Mouse (Mus musculus) kidney, postnatal 4 days (tissue): Measurements from ENCODE around the gene Neo1.
A peak's percentile ranks its signal among the peaks of the same experiment; 100 is the strongest.
"Not testable (repeated sequence)": the region's sequence is repeated elsewhere in the genome, so short reads cannot be mapped to it uniquely, and the experiment has no call there.

ENCODE experiments used
- DNase-seq, 2 experiments: peaks; one replicate each; pipeline ENCODE4 v3.0.0; 2021; ENCODE audit warnings: mixed read lengths in 2 of 2

Neo1 gene

GRCm38 (mm10) chr9:58989255-58989928, 46.8 kb downstream of the Neo1 start:
- DNase-seq = no peak

DNA sequence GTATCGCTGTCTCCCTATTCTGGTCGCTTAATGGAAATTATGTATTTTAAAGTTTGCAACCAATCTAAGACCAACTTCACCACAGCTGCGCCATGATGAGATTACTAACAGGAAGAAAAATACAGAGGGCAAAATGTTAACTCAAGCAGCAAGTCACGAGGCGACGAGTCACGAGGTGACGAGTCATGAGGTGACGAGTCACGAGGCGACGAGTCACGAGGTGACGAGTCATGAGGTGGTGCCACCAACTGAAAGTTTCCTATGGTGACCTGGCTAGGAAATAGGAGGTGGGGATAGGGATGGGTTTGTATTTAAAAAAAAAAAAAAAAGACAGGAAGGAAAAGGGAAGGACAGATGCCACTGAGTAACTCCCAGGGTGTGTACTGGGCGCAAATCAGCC, 57.2 kb downstream of the Neo1 start:
- no peak for DNase-seq

DNA sequence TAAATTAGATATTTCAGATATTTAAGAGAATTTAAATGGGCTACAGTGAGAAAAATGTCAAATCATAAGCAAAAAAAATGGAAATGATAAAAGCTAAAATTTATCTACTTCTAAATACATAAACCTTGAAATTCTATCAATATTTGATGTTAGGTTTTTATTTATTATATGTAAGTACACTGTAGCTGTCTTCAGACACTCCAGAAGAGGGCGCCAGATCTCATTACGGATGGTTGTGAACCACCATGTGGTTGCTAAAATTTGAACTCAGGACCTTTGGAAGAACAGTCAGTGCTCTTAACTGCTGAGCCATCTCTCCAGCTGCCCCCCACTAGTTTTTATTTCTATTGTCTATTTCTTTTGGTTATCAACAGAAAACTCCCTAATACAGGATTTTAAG, 65.1 kb downstream of the Neo1 start:
- DNase-seq = not testable (repeated sequence)

- DNase-seq = no peak
Observed at GRCm38 (mm10) chr9:58967371-58967770, 68.9 kb downstream of the Neo1 start.

- no peak for DNase-seq
Observed at GRCm38 (mm10) chr9:58955507-58955906, 80.7 kb downstream of the Neo1 start.

DNA sequence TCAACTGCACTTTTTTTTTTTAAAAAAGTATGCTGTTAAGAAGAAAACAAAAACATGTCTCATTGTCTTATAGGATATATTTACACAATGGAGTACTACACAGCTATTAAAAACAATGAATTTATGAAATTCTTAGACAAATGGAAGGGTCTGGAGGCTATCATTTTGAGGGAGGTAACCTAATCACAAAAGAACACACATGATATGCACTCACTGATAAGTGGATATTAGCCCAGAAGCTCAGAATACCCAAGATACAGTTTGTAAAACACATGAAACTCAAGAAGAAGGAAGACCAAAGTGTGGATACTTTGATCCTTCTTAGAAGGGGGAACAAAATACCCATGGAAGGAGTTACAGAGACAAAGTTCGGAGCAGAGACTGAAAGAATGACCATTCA, 90.3 kb downstream of the Neo1 start:
- DNase-seq = not testable (repeated sequence)

- DNase-seq = no peak
Observed at GRCm38 (mm10) chr9:58934776-58935175, 101.5 kb downstream of the Neo1 start.

- peak; percentile 15 to 20 for DNase-seq
Observed at GRCm38 (mm10) chr9:58928103-58928502, 108.1 kb downstream of the Neo1 start.

GRCm38 (mm10) chr9:58902869-58903585, 133.2 kb downstream of the Neo1 start:
- peak; percentile 61 to 66 for DNase-seq

DNA sequence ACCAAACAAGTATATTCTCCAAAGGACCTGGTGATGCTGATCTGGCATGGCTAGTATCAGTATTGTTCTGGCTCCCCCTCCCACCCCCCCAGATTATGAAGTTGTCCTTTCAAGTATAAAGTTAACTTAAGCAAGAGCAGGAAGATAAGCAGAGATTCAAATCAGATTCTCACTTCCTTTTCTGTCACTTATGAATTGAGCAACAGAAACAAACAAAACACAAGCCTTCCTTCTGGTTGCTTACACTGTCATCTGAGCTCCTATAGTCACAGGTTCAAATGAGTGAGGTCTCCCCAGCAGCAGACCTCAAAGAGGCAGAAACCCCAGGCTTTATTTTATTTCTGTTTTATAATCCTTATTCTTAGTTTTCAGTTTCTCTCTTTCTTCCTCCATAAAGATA, 136.6 kb downstream of the Neo1 start:
- DNase-seq = no peak

DNA sequence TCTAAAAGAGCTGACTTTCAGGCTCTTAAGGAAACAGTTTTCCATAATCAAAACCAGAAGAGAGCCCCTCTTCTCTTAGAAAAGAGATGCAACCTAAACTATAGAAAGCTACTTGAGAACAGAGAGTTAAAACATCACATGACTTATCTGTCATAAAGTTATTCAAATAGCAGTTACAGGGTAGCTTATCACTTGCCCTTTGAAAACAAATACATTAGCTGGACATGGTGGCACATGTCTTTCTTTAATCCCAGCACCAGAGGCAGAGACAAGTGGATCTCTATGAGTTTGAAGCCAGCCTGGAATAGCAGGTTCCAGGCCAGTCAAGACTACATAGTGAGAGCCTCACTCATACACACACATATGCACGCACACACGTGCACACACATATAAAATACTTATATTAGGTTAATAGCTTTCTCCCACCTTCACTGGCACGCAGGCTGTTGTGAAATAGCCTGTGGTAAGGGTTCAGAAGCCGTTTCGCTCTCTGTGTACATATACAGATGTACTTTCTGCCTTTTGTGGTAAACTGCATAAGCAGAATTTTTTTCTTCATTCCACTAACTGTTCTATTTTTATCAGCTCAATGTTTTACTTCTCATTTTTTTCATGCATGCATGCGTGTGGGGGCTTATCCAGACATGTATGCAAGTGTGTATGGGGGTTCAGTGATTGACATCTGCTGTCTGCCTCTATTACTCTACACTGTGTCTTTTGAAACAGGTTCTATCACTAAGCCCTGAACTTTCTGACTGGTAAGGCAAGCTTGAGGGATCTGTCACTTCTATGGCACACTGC, 144.2 kb downstream of the Neo1 start:
- no peak for DNase-seq

- DNase-seq = no peak
Observed at GRCm38 (mm10) chr9:58890893-58891292, 145.3 kb downstream of the Neo1 start.

DNA sequence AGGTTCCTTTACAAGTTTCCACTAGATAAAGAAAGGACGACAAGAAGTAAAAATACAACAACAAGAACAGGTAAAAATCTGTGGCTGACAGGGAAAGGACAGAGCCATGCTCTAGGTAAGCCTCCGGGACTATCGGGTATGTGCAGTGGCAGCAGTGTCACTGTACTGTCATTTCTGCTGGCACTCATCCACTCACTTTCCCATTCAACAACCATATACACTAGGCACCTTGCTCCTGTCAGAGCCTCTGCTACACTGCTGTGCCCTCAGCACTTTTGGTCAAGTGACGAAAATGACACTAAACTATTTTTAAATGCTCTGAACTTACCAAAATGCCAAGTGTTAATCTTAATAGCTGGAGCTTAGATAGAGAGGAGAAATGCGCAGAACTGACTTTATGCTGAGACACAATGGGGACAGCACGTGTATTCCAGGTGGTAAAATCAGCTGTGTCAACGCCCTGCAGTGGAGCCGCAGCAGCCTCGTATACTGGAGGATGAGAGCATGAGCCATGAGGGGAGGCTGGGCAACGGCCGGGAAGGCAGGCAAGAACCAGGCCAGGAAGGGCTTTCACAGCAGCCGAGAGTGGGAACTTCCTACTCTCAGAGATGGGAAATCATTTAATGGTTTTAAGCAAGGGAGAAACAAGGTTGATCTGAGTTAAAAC, 146.3 kb downstream of the Neo1 start:
- no peak for DNase-seq

- peak in 1 of 2 experiments; percentile 42 for DNase-seq
Observed at GRCm38 (mm10) chr9:58882686-58883085, 153.6 kb downstream of the Neo1 start.

GRCm38 (mm10) chr9:58879836-58880235, 156.4 kb downstream of the Neo1 start:
- DNase-seq = no peak

DNA sequence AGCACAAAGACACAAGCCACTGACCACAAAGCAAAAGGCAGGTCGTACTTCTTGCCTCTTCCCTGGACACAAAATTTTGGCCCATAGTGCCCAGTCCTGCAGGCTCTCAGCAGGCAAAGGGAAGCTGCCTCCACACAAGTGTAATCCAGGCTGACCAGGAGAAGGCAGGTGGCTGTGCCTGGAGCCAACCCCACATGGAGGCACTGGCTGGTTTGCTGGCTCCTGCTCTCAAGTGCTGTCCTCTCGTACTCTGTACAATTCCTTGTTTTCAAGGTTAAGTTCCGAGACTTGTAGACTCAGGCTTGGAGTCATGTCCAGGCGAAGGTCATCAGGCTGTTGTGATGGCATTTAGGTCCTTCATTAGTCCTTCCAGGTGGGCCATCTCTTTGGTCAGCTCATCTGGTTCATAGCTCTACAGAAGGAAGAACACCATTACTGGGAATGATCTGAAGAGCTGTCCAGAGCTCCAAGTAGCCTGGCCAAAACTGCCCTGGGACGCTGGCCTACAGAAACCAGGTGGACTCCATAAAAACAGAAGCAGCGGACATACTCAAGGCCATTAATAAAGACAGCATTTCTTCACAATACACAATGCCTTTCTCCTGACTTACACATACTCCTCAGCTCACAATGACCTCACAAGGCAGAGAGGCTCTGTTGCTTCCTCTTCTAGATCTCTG, 159.2 kb downstream of the Neo1 start:
- no peak for DNase-seq

GRCm38 (mm10) chr9:58875439-58875838, 160.8 kb downstream of the Neo1 start:
- no peak for DNase-seq

DNA sequence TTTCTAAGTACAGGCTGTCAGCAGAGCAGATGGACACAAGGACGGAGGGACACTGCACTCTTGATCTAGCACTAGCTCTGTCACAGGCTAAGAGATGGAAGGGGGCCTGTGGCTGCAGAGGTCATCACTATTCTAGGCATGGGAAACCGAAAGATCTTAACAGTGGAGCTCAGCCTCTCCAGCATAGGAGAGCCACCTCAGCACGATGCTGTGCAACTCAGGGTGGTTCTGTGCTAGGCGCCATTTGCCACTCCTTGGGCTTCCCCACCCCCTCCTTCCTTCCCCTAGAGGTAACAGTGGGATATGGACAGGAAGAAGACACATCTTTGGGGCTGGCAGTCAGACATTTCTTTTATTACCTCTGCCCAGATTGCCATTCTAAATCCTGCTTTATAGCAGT, 161.9 kb downstream of the Neo1 start:
- DNase-seq = no peak

GRCm38 (mm10) chr9:58873541-58874324, 162.5 kb downstream of the Neo1 start:
- DNase-seq = peak; percentile 72 to 79

DNA sequence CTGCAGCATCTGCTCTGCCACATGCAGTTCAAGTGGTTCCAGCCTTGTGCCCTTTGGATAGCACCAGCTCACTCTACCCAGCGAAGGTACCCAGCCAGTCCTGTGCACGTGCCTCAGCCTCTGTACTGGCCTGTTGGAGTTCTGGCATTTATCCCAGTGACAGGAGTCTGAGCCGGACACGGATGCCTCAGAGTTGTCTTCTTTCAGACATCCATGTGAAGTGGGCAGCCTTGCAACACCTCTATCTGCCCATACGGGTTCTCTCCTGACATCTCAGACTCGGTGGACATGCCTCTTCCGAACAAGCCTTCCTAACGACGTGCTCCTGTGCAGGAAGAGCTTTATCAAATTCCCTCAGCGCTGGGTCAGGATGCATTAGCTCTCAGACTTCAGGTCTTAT, 165.1 kb downstream of the Neo1 start:
- DNase-seq = no peak

DNA sequence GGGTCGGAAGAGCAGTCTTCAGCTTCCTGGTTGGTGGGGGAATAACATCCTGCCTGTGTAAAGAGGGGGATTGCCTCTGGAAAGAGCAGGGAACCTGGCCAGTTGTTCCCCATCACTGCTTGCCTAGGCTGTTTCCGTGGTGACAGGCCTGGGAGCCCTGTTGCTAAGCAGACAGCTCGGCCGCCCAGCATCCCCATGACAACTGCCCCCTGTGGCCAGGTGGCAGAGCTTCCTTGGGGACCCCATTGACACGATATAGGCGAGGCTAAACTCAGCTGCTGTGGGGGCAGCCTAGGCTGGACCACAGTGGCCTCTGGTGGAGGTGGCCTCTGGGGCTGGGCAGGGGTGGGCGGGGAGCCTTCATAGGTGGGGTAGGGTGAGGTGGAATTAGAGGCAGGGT, 172.4 kb downstream of the Neo1 start:
- DNase-seq = no peak
